Mouse (Mus musculus): ENCODE data around the gene Trpm8. TPM values are rescaled to one million over a fixed set of nuclear protein-coding genes. Genes with fewer than 3 reads are reported as not detected.

The Trpm8 gene
- polyA plus RNA-seq, 1 experiment: not detected

- Histone ChIP-seq H3K36me3 (ENCODE audit: control insufficient read depth) (no peaks in the 10 kb centered on the region), H3K27me3 (ENCODE audit: control insufficient read depth) (no peaks in the 10 kb centered on the region), H3K4me3 (replicated peaks) (no peak overlapping the region), H3K4me1 (ENCODE audit: control insufficient read depth) (peaks cover under 1% of the 10 kb centered on the region), H3K9me3 (ENCODE audit: control insufficient read depth, low read length) (peaks cover 11% of the 10 kb centered on the region)
- TF ChIP-seq TAL1 (IDR thresholded peaks at IDR 0.05; ENCODE audit: low read length) (no peak), GATA1 (IDR thresholded peaks at IDR 0.05; ENCODE audit: low read length) (no peak)
Measured at GRCm38 (mm10) chr1:88284228-88284945, 6.9 kb downstream of the Trpm8 start.

- TF ChIP-seq GATA1 (IDR thresholded peaks at IDR 0.05; ENCODE audit: low read length) (no peak), TAL1 (IDR thresholded peaks at IDR 0.05; ENCODE audit: low read length) (no peak)
- Histone ChIP-seq H3K27me3 (ENCODE audit: control insufficient read depth) (no peaks in the 10 kb centered on the region), H3K4me1 (ENCODE audit: control insufficient read depth) (no peaks in the 10 kb centered on the region; the same call in 1 of the 2 replicates), H3K36me3 (ENCODE audit: control insufficient read depth) (no peaks in the 10 kb centered on the region), H3K4me3 (replicated peaks) (no peak overlapping the region), H3K9me3 (ENCODE audit: control insufficient read depth, low read length) (peaks cover 11% of the 10 kb centered on the region)
Measured at GRCm38 (mm10) chr1:88284946-88285320, 7.5 kb downstream of the Trpm8 start.

GRCm38 (mm10) chr1:88285652-88286051 is 8.2 kb downstream of the Trpm8 start:
- Histone ChIP-seq H3K27me3 (ENCODE audit: control insufficient read depth) (no peaks in the 10 kb centered on the region), H3K4me1 (ENCODE audit: control insufficient read depth) (no peaks in the 10 kb centered on the region), H3K4me3 (replicated peaks) (no peak overlapping the region), H3K36me3 (ENCODE audit: control insufficient read depth) (no peaks in the 10 kb centered on the region), H3K9me3 (ENCODE audit: control insufficient read depth, low read length) (peaks cover 11% of the 10 kb centered on the region)
- no peak for TF ChIP-seq TAL1 (IDR thresholded peaks at IDR 0.05; ENCODE audit: low read length)
- TF ChIP-seq GATA1 (IDR thresholded peaks at IDR 0.05; ENCODE audit: low read length): no peak

GRCm38 (mm10) chr1:88286136-88286845 is 8.8 kb downstream of the Trpm8 start:
- H3K4me3 ChIP-seq (replicated peaks): no peak overlapping the region
- TF ChIP-seq GATA1 (IDR thresholded peaks at IDR 0.05; ENCODE audit: low read length) (no peak), TAL1 (IDR thresholded peaks at IDR 0.05; ENCODE audit: low read length) (no peak)

GRCm38 (mm10) chr1:88286887-88287696 is 9.6 kb downstream of the Trpm8 start:
- no peaks in the 10 kb centered on the region for H3K27me3 ChIP-seq (ENCODE audit: control insufficient read depth)
- H3K4me3 ChIP-seq (replicated peaks): no peak overlapping the region
- H3K36me3 ChIP-seq (ENCODE audit: control insufficient read depth): no peaks in the 10 kb centered on the region
- TF ChIP-seq TAL1 (IDR thresholded peaks at IDR 0.05; ENCODE audit: low read length) (no peak), GATA1 (IDR thresholded peaks at IDR 0.05; ENCODE audit: low read length) (no peak)
- H3K9me3 ChIP-seq (ENCODE audit: control insufficient read depth, low read length): peaks cover 11% of the 10 kb centered on the region
- H3K4me1 ChIP-seq (ENCODE audit: control insufficient read depth): no peaks in the 10 kb centered on the region

More at GRCm38 (mm10) chr1:88286136-88286845, 8.8 kb downstream of the Trpm8 start:
- no peaks in the 10 kb centered on the region for H3K4me1 ChIP-seq (ENCODE audit: control insufficient read depth)
- no peaks in the 10 kb centered on the region for H3K36me3 ChIP-seq (ENCODE audit: control insufficient read depth)
- no peaks in the 10 kb centered on the region for H3K27me3 ChIP-seq (ENCODE audit: control insufficient read depth)
- H3K9me3 ChIP-seq (ENCODE audit: control insufficient read depth, low read length): peaks cover 11% of the 10 kb centered on the region

GRCm38 (mm10) chr1:88287697-88287980 is 10.2 kb downstream of the Trpm8 start:
- TF ChIP-seq GATA1 (IDR thresholded peaks at IDR 0.05; ENCODE audit: low read length) (no peak), TAL1 (IDR thresholded peaks at IDR 0.05; ENCODE audit: low read length) (no peak)
- Histone ChIP-seq H3K36me3 (ENCODE audit: control insufficient read depth) (no peaks in the 10 kb centered on the region), H3K27me3 (ENCODE audit: control insufficient read depth) (no peaks in the 10 kb centered on the region), H3K4me3 (replicated peaks) (no peak overlapping the region), H3K4me1 (ENCODE audit: control insufficient read depth) (no peaks in the 10 kb centered on the region), H3K9me3 (ENCODE audit: control insufficient read depth, low read length) (peaks cover 11% of the 10 kb centered on the region)

- TF ChIP-seq GATA1 (IDR thresholded peaks at IDR 0.05; ENCODE audit: low read length): no peak
- TF ChIP-seq TAL1 (IDR thresholded peaks at IDR 0.05; ENCODE audit: low read length): no peak
- Histone ChIP-seq H3K4me3 (replicated peaks) (no peak overlapping the region), H3K27me3 (ENCODE audit: control insufficient read depth) (no peaks in the 10 kb centered on the region), H3K9me3 (ENCODE audit: control insufficient read depth, low read length) (peaks cover 11% of the 10 kb centered on the region), H3K36me3 (ENCODE audit: control insufficient read depth) (no peaks in the 10 kb centered on the region), H3K4me1 (ENCODE audit: control insufficient read depth) (no peaks in the 10 kb centered on the region)
Measured at GRCm38 (mm10) chr1:88288056-88288788, 10.8 kb downstream of the Trpm8 start.

- Histone ChIP-seq H3K9me3 (ENCODE audit: control insufficient read depth, low read length) (peaks cover 8% of the 10 kb centered on the region), H3K4me1 (ENCODE audit: control insufficient read depth) (no peaks in the 10 kb centered on the region), H3K27me3 (ENCODE audit: control insufficient read depth) (no peaks in the 10 kb centered on the region), H3K4me3 (replicated peaks) (no peak overlapping the region), H3K36me3 (ENCODE audit: control insufficient read depth) (no peaks in the 10 kb centered on the region)
- no peak for TF ChIP-seq GATA1 (IDR thresholded peaks at IDR 0.05; ENCODE audit: low read length)
- no peak for TF ChIP-seq TAL1 (IDR thresholded peaks at IDR 0.05; ENCODE audit: low read length)
Measured at GRCm38 (mm10) chr1:88288789-88289127, 11.3 kb downstream of the Trpm8 start.
